Mouse (Mus musculus) heart, adult 2 months (tissue): ENCODE measurements around the gene Btbd9.

Experiments used
- CTCF ChIP-seq: fragments of 200-600 bp; IDR thresholded peaks from 2 replicates; pipeline ENCODE4 v1.8.1; 2022; ENCODE audit warnings: antibody characterized with exemption, mild to moderate bottlenecking, moderate library complexity
- EP300 ChIP-seq: fragments of 200-500 bp; IDR thresholded peaks from 2 replicates; pipeline ENCODE4 v1.6.1; 2011; ENCODE audit warnings: low read depth, low read length, control low read depth; ENCODE audit not compliant: insufficient read depth
- POLR2A ChIP-seq: fragments of 200-500 bp; IDR thresholded peaks from 2 replicates; pipeline ENCODE4 v1.6.1; 2011; ENCODE audit warnings: mild to moderate bottlenecking, low read depth, low read length, control low read depth; ENCODE audit not compliant: insufficient read depth

DNA sequence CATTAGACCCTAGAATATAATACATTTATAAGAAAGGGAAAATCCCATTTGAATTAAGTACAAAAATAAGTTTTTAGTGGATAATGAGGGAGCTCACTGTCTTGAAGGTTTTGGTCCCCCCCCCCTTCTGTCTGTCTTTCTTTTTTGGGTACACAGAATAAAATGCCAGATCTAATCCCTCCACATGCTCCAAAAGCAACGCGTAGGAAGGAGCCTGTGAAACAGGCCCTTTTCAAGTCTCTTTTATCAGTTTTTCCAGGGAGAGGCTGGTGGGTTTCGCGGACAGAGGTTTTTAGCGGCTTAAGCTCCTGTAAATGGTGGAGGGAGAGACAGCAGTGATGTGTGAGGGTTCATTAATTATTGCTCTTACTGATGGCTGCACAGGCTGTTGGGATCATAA lies 388.7 kb downstream of the Btbd9 start:
- TF ChIP-seq POLR2A (no peak), CTCF (no peak), EP300 (no peak)
